Mouse (Mus musculus) adipose tissue, adult 10 weeks (tissue): ENCODE data around the gene Zscan5b. TPM values are rescaled to one million over a fixed set of nuclear protein-coding genes. Genes with fewer than 3 reads are reported as not detected.

ENCODE experiments used
- polyA plus RNA-seq: library from polyadenylated mRNA; stranded (reverse); fragments of 350-450 nt; fragmentation: Illumina TruSeq; extraction: RNeasy Lipid Tissue Mini Kit (QIAGEN cat#74804); gene quantifications from one replicate; pipeline ENCODE4 v1.2.3, GENCODE M21; 2014; ENCODE audit warnings: low read depth, low replicate concordance

Zscan5b gene
- polyA plus RNA-seq: not detected

GRCm38 (mm10) chr7:6221978-6222377 is at the start of gene Zscan5b:
Zscan5b (plus strand) TSS chr7:6222278.

GRCm38 (mm10) chr7:6196790-6197189 is 25.3 kb upstream of the Zscan5b start, which contains the start of gene Galp:
Galp (plus strand) TSS chr7:6197090.

GRCm38 (mm10) chr7:6252410-6252809 is 30.3 kb downstream of the Zscan5b start, which contains the start of gene Epp13:
Epp13 (plus strand) TSS chr7:6252710.

DNA sequence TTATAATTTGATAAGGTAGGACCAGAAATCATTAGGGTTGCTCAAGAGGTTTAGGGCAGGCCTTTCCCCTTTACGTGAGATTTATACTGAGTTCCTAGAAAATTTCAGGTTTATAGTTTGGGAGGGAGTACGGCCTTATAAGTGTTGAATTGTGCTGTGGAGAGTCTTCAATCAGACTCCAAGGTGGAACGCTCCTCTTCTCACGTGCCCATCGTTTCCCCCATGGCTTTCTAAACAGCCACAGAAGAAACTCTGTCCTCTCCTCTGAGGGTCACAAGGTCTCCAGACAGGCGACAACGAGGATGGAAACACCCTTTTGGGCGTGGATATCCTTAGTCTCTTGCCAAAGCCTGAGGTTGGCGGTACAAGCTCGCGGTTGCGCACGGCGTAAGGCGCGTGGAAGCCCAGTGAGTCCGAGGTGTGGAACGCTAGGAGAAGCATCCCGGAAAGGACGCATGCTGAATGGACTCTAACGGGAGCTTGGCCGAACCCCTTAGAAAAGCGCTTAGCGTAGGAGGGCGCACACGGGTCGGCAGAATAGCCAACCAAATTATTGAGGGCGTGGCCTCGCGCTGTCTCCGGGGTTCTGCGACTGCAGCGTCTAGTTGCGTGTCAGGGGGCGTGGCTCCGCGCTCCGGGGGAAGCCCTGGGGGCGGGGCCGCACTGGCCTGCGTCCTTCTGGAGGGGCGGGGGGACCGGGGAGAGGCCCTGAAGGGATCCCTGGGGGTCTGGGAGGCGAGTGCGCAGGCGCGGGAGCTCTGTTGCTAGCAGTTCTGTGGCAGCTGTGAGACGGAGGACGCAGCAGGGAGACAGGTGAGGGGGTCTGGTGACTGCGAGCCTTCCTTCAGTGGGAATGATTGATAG is 64.0 kb downstream of the Zscan5b start, which contains the start of gene Zfp667:
Gene Zfp667, plus strand, starts transcription at position 738 of the 864 bp plus-strand sequence.

Other genes starting within 250 kb of the Zscan5b start
- gene Vmn1r65, start 211.3 kb upstream of the Zscan5b start, polyA plus RNA-seq: not detected
- not detected for gene Nlrp4c, start 177.1 kb upstream of the Zscan5b start, polyA plus RNA-seq
- 43.9 TPM for gene Zfp787, start 66.3 kb upstream of the Zscan5b start, polyA plus RNA-seq
- gene Zfp444, start 50.1 kb upstream of the Zscan5b start, polyA plus RNA-seq: 9.7 TPM
- not detected for gene Galp, start 25.2 kb upstream of the Zscan5b start, polyA plus RNA-seq
- gene Epp13, start 30.4 kb downstream of the Zscan5b start, polyA plus RNA-seq: 1,688 TPM
- 5.4 TPM for gene Zfp667, start 64.3 kb downstream of the Zscan5b start, polyA plus RNA-seq
- gene Zfp583, start 109.0 kb downstream of the Zscan5b start, polyA plus RNA-seq: 2.5 TPM
- gene Gm3854, start 121.5 kb downstream of the Zscan5b start, polyA plus RNA-seq: 0.71 TPM
- 3.4 TPM for gene Zfp78, start 141.0 kb downstream of the Zscan5b start, polyA plus RNA-seq
- 7.0 TPM for gene Zfp28, start 161.0 kb downstream of the Zscan5b start, polyA plus RNA-seq
- not detected for gene Smim17, start 176.4 kb downstream of the Zscan5b start, polyA plus RNA-seq
- 0.10 TPM for gene Gm20715, start 188.0 kb downstream of the Zscan5b start, polyA plus RNA-seq
- gene Olfr1344, start 216.4 kb downstream of the Zscan5b start, polyA plus RNA-seq: not detected
- not detected for gene Olfr1336, start 233.9 kb downstream of the Zscan5b start, polyA plus RNA-seq
- gene Olfr1346, start 244.8 kb downstream of the Zscan5b start, polyA plus RNA-seq: not detected